Mouse (Mus musculus): ENCODE measurements around the gene Nfe2. TPM values are rescaled to one million over a fixed set of nuclear protein-coding genes. Genes with fewer than 3 reads are reported as not detected.
"Not testable (repeated sequence)": the region's sequence is repeated elsewhere in the genome, so short reads cannot be mapped to it uniquely, and the experiment has no call there.

Gene Nfe2
- total RNA-seq, 4 experiments from 2014 or later = not detected

- no peak for DNase-seq (ENCODE audit: low spot score in 2 of 2)
Measured at GRCm38 (mm10) chr15:103252660-103253059, 5.5 kb downstream of the Nfe2 start.

GRCm38 (mm10) chr15:103251595-103251994, 6.6 kb downstream of the Nfe2 start:
- DNase-seq (ENCODE audit: low spot score in 2 of 2) = no peak

- DNase-seq (ENCODE audit: low spot score in 2 of 2) = no peak
Measured at GRCm38 (mm10) chr15:103250195-103250740, 7.9 kb downstream of the Nfe2 start.

GRCm38 (mm10) chr15:103249511-103249910, 8.7 kb downstream of the Nfe2 start:
- not testable (repeated sequence) for DNase-seq (ENCODE audit: low spot score in 2 of 2)

- peak in 1 of 2 experiments; percentile 21 for DNase-seq (ENCODE audit: low spot score in 2 of 2)
Measured at GRCm38 (mm10) chr15:103248401-103249313, 9.5 kb downstream of the Nfe2 start.

GRCm38 (mm10) chr15:103247782-103248400, 10.3 kb downstream of the Nfe2 start:
- no peak for DNase-seq (ENCODE audit: low spot score in 2 of 2)

- no peak for DNase-seq (ENCODE audit: low spot score in 2 of 2)
Measured at GRCm38 (mm10) chr15:103247078-103247781, 11.0 kb downstream of the Nfe2 start.

GRCm38 (mm10) chr15:103245616-103246015, 12.6 kb downstream of the Nfe2 start:
- DNase-seq (ENCODE audit: low spot score in 2 of 2) = no peak

- no peak for DNase-seq (ENCODE audit: low spot score in 2 of 2)
Measured at GRCm38 (mm10) chr15:103242885-103243284, 15.3 kb downstream of the Nfe2 start.

- not testable (repeated sequence) for DNase-seq (ENCODE audit: low spot score in 2 of 2)
Measured at GRCm38 (mm10) chr15:103241071-103242018, 16.9 kb downstream of the Nfe2 start.

- DNase-seq (ENCODE audit: low spot score in 2 of 2) = peak; percentile 94 to 97
Measured at GRCm38 (mm10) chr15:103240160-103241028, 17.8 kb downstream of the Nfe2 start, which contains the start of gene Hnrnpa1. TSS of gene Hnrnpa1 (plus strand) at chr15:103240432.

- DNase-seq (ENCODE audit: low spot score in 2 of 2) = peak; percentile 97 to 99
Measured at GRCm38 (mm10) chr15:103239685-103240159, 18.5 kb downstream of the Nfe2 start, which contains the start of gene Cbx5. TSS of gene Cbx5 (minus strand) at chr15:103239816.

GRCm38 (mm10) chr15:103239130-103239684, 19.0 kb downstream of the Nfe2 start:
- DNase-seq (ENCODE audit: low spot score in 2 of 2) = peak; percentile 94 to 96

GRCm38 (mm10) chr15:103237295-103237694, 20.9 kb downstream of the Nfe2 start:
- DNase-seq (ENCODE audit: low spot score in 2 of 2) = no peak

GRCm38 (mm10) chr15:103233119-103233518, 25.1 kb downstream of the Nfe2 start:
- no peak for DNase-seq (ENCODE audit: low spot score in 2 of 2)

GRCm38 (mm10) chr15:103228904-103229303, 29.3 kb downstream of the Nfe2 start:
- DNase-seq (ENCODE audit: low spot score in 2 of 2) = no peak

GRCm38 (mm10) chr15:103227572-103227971, 30.6 kb downstream of the Nfe2 start:
- DNase-seq (ENCODE audit: low spot score in 2 of 2) = no peak

GRCm38 (mm10) chr15:103227022-103227421, 31.2 kb downstream of the Nfe2 start:
- no peak for DNase-seq (ENCODE audit: low spot score in 2 of 2)

- no peak for DNase-seq (ENCODE audit: low spot score in 2 of 2)
Measured at GRCm38 (mm10) chr15:103224161-103224560, 34.0 kb downstream of the Nfe2 start.
